Mouse (Mus musculus) lung, postnatal 0 days (tissue): ENCODE measurements around the gene Trim66.

Experiments
- CTCF ChIP-seq: IDR thresholded peaks from 2 replicates; pipeline ENCODE4 v1.5.1; 2016; ENCODE audit warnings: antibody characterized with exemption, mild to moderate bottlenecking
- EP300 ChIP-seq: IDR thresholded peaks from 2 replicates; pipeline ENCODE4 v1.6.1; 2016; ENCODE audit warnings: antibody characterized with exemption, mild to moderate bottlenecking, control low read depth

DNA sequence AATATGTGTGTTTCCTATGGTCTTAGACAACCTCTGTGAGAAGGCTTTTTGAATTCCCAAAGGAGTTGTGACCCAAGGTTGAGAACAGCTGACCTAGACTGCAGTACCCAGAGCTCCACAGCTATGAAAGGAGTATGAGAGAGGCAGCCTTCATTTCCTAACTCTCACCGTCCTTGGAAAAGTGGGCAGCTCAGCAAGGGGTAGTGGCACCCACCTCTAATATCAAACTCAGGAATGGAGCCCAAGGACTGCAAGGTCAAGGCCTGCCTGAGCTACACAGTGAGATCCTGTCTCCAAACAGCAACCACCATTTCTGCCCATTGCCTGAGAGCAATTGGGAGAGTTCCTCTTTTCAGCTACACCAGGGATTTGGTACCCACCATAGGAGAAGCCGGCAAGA is 21.8 kb upstream of the Trim66 start:
- TF ChIP-seq CTCF (no peak), EP300 (no peak)
